Mouse (Mus musculus): ENCODE data around the gene D630045J12Rik.

DNA sequence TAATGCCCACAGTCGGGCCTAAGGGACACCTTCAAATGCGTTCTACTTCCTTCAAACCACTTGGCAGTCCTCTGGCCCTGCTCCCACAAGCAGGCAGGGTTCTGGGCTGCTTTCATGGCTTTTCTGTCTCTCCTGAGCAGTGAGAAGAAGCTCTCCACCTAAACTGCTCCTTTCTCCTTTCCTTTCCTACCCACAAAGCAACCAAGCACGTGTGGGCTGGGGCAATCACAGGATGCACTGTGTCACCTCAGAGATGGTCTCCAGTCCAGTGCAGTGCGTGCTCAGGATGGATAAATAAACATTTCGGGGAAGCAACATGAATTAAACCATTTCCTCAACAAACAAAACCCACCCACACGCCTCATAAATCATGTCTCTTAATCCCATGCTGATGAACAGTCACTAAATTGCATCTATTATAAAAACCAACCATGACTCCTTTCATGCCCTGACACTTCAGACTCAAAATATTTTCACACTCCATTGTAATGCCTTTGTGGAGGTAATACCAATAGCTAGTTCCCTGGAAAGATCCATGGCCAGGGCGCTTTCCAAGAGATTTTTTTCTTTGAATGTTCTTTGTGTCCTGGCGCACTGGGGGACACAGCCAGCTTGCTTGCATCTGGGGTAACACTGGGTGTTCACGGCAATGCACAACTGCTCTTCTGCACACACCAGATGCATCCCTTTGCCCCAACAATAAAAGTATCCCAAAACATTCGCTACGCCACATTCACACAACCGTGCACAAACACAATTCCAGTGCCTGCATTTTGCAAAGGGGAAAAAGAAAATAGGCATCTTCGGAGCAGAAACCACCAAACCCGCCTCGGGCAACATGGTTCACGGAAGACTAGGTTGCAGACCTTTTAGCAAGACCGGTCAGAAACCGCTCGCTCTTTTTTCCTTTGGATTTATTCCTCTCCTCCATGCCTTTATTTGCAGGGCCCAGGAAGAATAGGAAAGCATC is 758 bp downstream of the D630045J12Rik start:
- TF ChIP-seq CTCF (IDR thresholded peaks at IDR 0.05; ENCODE audit: control insufficient read depth, insufficient read depth, low read length) (no peak), POLR2A (IDR thresholded peaks at IDR 0.05; ENCODE audit: borderline replicate concordance, control insufficient read depth, low read depth, low read length) (no peak)
